Mouse (Mus musculus): Measurements from ENCODE around the gene Pacsin2.

Pacsin2 gene

GRCm38 (mm10) chr15:83337903-83338870 lies 126.2 kb downstream of the Pacsin2 start:
- DNase-seq (ENCODE audit: extremely low read depth, low read depth), result no peak

DNA sequence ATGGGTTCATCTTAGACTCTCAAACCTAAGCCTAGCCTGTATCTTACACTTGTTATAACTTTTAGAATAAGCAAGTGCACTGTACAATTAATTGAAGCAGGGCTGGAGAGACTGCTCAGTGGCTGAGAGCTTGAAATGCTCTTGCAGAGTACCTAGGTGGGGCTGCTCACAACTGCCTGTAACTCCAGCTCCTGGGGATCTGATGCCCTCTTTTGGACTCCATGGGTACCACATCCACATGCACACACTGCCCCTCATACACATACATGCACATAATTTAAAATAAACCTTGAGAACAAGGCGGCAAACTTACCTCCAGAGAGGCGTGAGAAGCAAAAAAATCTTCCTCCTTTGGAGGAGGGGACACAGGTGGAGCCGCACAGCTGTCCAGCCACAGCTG lies 132.0 kb downstream of the Pacsin2 start:
- no peak for DNase-seq (ENCODE audit: extremely low read depth, low read depth)

- no peak for DNase-seq (ENCODE audit: extremely low read depth, low read depth)
Measured at GRCm38 (mm10) chr15:83328952-83329351, 135.5 kb downstream of the Pacsin2 start.
